Mouse (Mus musculus): ENCODE measurements around the gene Gm1113. TPM values are rescaled to one million over a fixed set of nuclear protein-coding genes. Genes with fewer than 3 reads are reported as not detected.

Gm1113 gene
- polyA plus RNA-seq, 1 experiment from 2014 or later, result not detected

- no peak for ATAC-seq (ENCODE audit: insufficient number of reproducible peaks, insufficient read depth, low FRiP score, low TSS enrichment, low read depth)
- Histone ChIP-seq H3K27me3 (no peaks in the 10 kb centered on the region), H3K27ac (no peak overlapping the region), H3K4me2 (no peak overlapping the region), H3K36me3 (peaks cover 92% of the 10 kb centered on the region), H3K9me3 (no peaks in the 10 kb centered on the region), H3K9ac (replicated peaks) (no peak overlapping the region), H3K4me3 (replicated peaks) (no peak overlapping the region), H3K4me1 (replicated peaks) (no peaks in the 10 kb centered on the region)
- 91% methylated on average over 7 of the region's 7 CpGs for WGBS
Observed at GRCm38 (mm10) chr9:35475394-35475793, 42.7 kb downstream of the Gm1113 start.

- WGBS, result 86% methylated on average over 10 of the region's 10 CpGs
- Histone ChIP-seq H3K4me1 (replicated peaks) (no peaks in the 10 kb centered on the region), H3K27ac (no peak overlapping the region), H3K27me3 (no peaks in the 10 kb centered on the region), H3K9me3 (no peaks in the 10 kb centered on the region), H3K4me3 (replicated peaks) (no peak overlapping the region), H3K9ac (replicated peaks) (no peak overlapping the region), H3K36me3 (peaks cover 93% of the 10 kb centered on the region), H3K4me2 (no peak overlapping the region)
- ATAC-seq (ENCODE audit: insufficient number of reproducible peaks, insufficient read depth, low FRiP score, low TSS enrichment, low read depth), result no peak
Observed at GRCm38 (mm10) chr9:35474104-35474724, 43.9 kb downstream of the Gm1113 start.

GRCm38 (mm10) chr9:35468913-35469312 is 49.2 kb downstream of the Gm1113 start:
- Histone ChIP-seq H3K27me3 (no peaks in the 10 kb centered on the region), H3K36me3 (peaks cover 79% of the 10 kb centered on the region), H3K27ac (no peak overlapping the region), H3K9me3 (no peaks in the 10 kb centered on the region), H3K4me3 (replicated peaks) (no peak overlapping the region), H3K4me2 (no peak overlapping the region), H3K9ac (replicated peaks) (no peak overlapping the region), H3K4me1 (replicated peaks) (peaks cover 10% of the 10 kb centered on the region)
- no peak for ATAC-seq (ENCODE audit: insufficient number of reproducible peaks, insufficient read depth, low FRiP score, low TSS enrichment, low read depth)

GRCm38 (mm10) chr9:35467264-35467817 is 50.7 kb downstream of the Gm1113 start:
- H3K4me2 ChIP-seq, result no peak overlapping the region
- no peaks in the 10 kb centered on the region for H3K27me3 ChIP-seq
- no peak for ATAC-seq (ENCODE audit: insufficient number of reproducible peaks, insufficient read depth, low FRiP score, low TSS enrichment, low read depth)
- H3K4me3 ChIP-seq (replicated peaks), result no peak overlapping the region
- H3K4me1 ChIP-seq (replicated peaks), result peaks cover 10% of the 10 kb centered on the region
- no peak overlapping the region for H3K9ac ChIP-seq (replicated peaks)
- peaks cover 76% of the 10 kb centered on the region for H3K36me3 ChIP-seq
- 67% methylated on average over 8 of the region's 8 CpGs for WGBS
- no peak overlapping the region for H3K27ac ChIP-seq
- H3K9me3 ChIP-seq, result no peaks in the 10 kb centered on the region

- Histone ChIP-seq H3K27me3 (no peaks in the 10 kb centered on the region), H3K9ac (replicated peaks) (no peak overlapping the region), H3K4me2 (no peak overlapping the region), H3K9me3 (no peaks in the 10 kb centered on the region), H3K27ac (no peak overlapping the region), H3K4me1 (replicated peaks) (no peaks in the 10 kb centered on the region), H3K36me3 (peaks cover 85% of the 10 kb centered on the region), H3K4me3 (replicated peaks) (no peak overlapping the region)
- WGBS, result 73% methylated on average over 8 of the region's 8 CpGs
- ATAC-seq (ENCODE audit: insufficient number of reproducible peaks, insufficient read depth, low FRiP score, low TSS enrichment, low read depth), result no peak
Observed at GRCm38 (mm10) chr9:35459594-35459993, 58.5 kb downstream of the Gm1113 start.

Other genes with a start within 250 kb of the Gm1113 start
- 19.9 and 25.0 TPM in 2 replicates for gene Cdon, start 97.1 kb downstream of the Gm1113 start, polyA plus RNA-seq (2016; fragmentation: Nextera tagmentation; extraction: Ambion mirVana)
- 4.4 and 5.1 TPM in 2 replicates for gene Ddx25, start 40.3 kb upstream of the Gm1113 start, polyA plus RNA-seq (2016; fragmentation: Nextera tagmentation; extraction: Ambion mirVana)
- 19.3 and 19.4 TPM in 2 replicates for gene Pus3, start 40.3 kb upstream of the Gm1113 start, polyA plus RNA-seq (2016; fragmentation: Nextera tagmentation; extraction: Ambion mirVana)
- 1.3 and 1.5 TPM in 2 replicates for gene Pate2, start 52.0 kb upstream of the Gm1113 start, polyA plus RNA-seq (2016; fragmentation: Nextera tagmentation; extraction: Ambion mirVana)
- 23.2 TPM in 2 replicates for gene Hyls1, start 52.1 kb upstream of the Gm1113 start, polyA plus RNA-seq (2016; fragmentation: Nextera tagmentation; extraction: Ambion mirVana)
- gene Pate4, start 93.7 kb upstream of the Gm1113 start, polyA plus RNA-seq (2016; fragmentation: Nextera tagmentation; extraction: Ambion mirVana), result not detected in 2 replicates
- gene Pate3, start 129.9 kb upstream of the Gm1113 start, polyA plus RNA-seq (2016; fragmentation: Nextera tagmentation; extraction: Ambion mirVana), result not detected in 2 replicates
- not detected in 2 replicates for gene Pate1, start 169.1 kb upstream of the Gm1113 start, polyA plus RNA-seq (2016; fragmentation: Nextera tagmentation; extraction: Ambion mirVana)
- not detected in 2 replicates for gene Gm17677, start 222.8 kb upstream of the Gm1113 start, polyA plus RNA-seq (2016; fragmentation: Nextera tagmentation; extraction: Ambion mirVana)

Measured in limb, embryonic 12.5 days (tissue).